Mouse (Mus musculus) stomach, embryonic 14.5 days (tissue): ENCODE data around the gene Slc30a4. TPM values are rescaled to one million over a fixed set of nuclear protein-coding genes. Genes with fewer than 3 reads are reported as not detected.
A peak's percentile ranks its signal among the peaks of the same experiment; 100 is the strongest.

ENCODE experiments used
- ATAC-seq: fragments of 200-750 bp; cut with Nextera tagmentation; 2 replicates; pipeline ENCODE4 v1.8.0; 2017; ENCODE audit warnings: low read depth, moderate TSS enrichment; ENCODE audit not compliant: insufficient number of reproducible peaks, insufficient read depth, low FRiP score
- H3K27ac ChIP-seq: fragments of 300-500 bp; sonication (generic); 2 replicates; pipeline ENCODE4 v1.5.1; 2014; ENCODE audit warnings: mild to moderate bottlenecking, low read length, moderate library complexity, mixed read lengths
- H3K27me3 ChIP-seq: fragments of 300-500 bp; sonication (generic); 2 replicates; pipeline ENCODE4 v1.6.1; 2014; ENCODE audit warnings: low read length, control low read depth, mixed read lengths; ENCODE audit not compliant: control insufficient read depth, insufficient read depth
- H3K36me3 ChIP-seq: fragments of 300-500 bp; sonication (generic); 2 replicates; pipeline ENCODE4 v1.6.1; 2014; ENCODE audit warnings: mild to moderate bottlenecking, control low read depth, low read length, moderate library complexity, mixed read lengths; ENCODE audit not compliant: control insufficient read depth, insufficient read depth
- H3K4me1 ChIP-seq: fragments of 300-500 bp; sonication (generic); 2 replicates; pipeline ENCODE4 v1.6.1; 2014; ENCODE audit warnings: low read length, control low read depth, mixed read lengths; ENCODE audit not compliant: control insufficient read depth, insufficient read depth
- H3K4me2 ChIP-seq: fragments of 300-500 bp; sonication (generic); replicated peaks from 2 replicates; pipeline ENCODE4 v1.6.1; 2014; ENCODE audit warnings: low read depth, low read length, control low read depth
- H3K4me3 ChIP-seq: fragments of 300-500 bp; sonication (generic); 2 replicates; pipeline ENCODE4 v1.5.1; 2014; ENCODE audit warnings: low read depth, low read length, control low read depth
- H3K9ac ChIP-seq: fragments of 300-500 bp; sonication (generic); replicated peaks from 2 replicates; pipeline ENCODE4 v1.6.1; 2014; ENCODE audit warnings: low read depth, mild to moderate bottlenecking, control low read depth, low read length, moderate library complexity, mixed read lengths
- H3K9me3 ChIP-seq: fragments of 300-500 bp; sonication (generic); 2 replicates; pipeline ENCODE4 v1.6.1; 2016; ENCODE audit warnings: low read depth, low read length, control low read depth; ENCODE audit not compliant: control insufficient read depth
- WGBS: fragments of 180-500 bp; shearing (Covaris S2); extraction: QIAGEN DNeasy Blood & Tissue Kit; methylation state at CpG from one replicate; pipeline ENCODE4 v1.1.7; 2014; 5-methylcytosine and 5-hydroxymethylcytosine counted together
- microRNA counts: library from miRNA; unstranded; fragments of <30 nt; microRNA quantifications from one replicate; lab custom pipeline; 2016
- microRNA-seq: library from miRNA; unstranded; fragments of <30 nt; microRNA quantifications from one replicate; pipeline ENCODE4, GENCODE M21; 2016
- polyA plus RNA-seq: library from polyadenylated mRNA; unstranded; fragments of >200 nt; fragmentation: Nextera tagmentation; extraction: Ambion mirVana; gene quantifications from 2 replicates; pipeline ENCODE4 v1.2.1, GENCODE M21; 2014

Slc30a4 gene
- polyA plus RNA-seq, 1 experiment from 2014 or later, result 13.4 TPM

GRCm38 (mm10) chr2:122638673-122639072 is 63.8 kb downstream of the Slc30a4 start:
- Histone ChIP-seq H3K4me1 (no peaks in the 10 kb centered on the region), H3K4me2 (no peak overlapping the region), H3K27me3 (no peaks in the 10 kb centered on the region), H3K27ac (no peak overlapping the region), H3K4me3 (no peak overlapping the region), H3K9ac (no peak overlapping the region), H3K36me3 (no peaks in the 10 kb centered on the region), H3K9me3 (no peaks in the 10 kb centered on the region)
- 37% methylated on average over 5 of the region's 5 CpGs for WGBS
- ATAC-seq, result no peak

- Histone ChIP-seq H3K36me3 (peaks cover 6% of the 10 kb centered on the region; the same call in 1 of the 2 replicates), H3K27ac (no peak overlapping the region), H3K4me3 (peak overlapping the region; percentile 20), H3K4me1 (no peaks in the 10 kb centered on the region), H3K9me3 (no peaks in the 10 kb centered on the region), H3K4me2 (peak overlapping the region; percentile 46), H3K27me3 (no peaks in the 10 kb centered on the region), H3K9ac (no peak overlapping the region)
- WGBS, result 31% methylated on average over 12 of the region's 12 CpGs
- no peak for ATAC-seq
Measured at GRCm38 (mm10) chr2:122638029-122638428, 64.4 kb downstream of the Slc30a4 start.

GRCm38 (mm10) chr2:122637526-122637997 is 64.9 kb downstream of the Slc30a4 start:
- H3K4me3 ChIP-seq, result peak overlapping the region; percentile 20
- peak; percentile 86 for ATAC-seq
- H3K4me2 ChIP-seq, result peak overlapping the region; percentile 46
- H3K27me3 ChIP-seq, result no peaks in the 10 kb centered on the region
- H3K9ac ChIP-seq, result no peak overlapping the region
- no peak overlapping the region for H3K27ac ChIP-seq
- H3K36me3 ChIP-seq, result peaks cover 9% of the 10 kb centered on the region; the same call in 1 of the 2 replicates
- H3K9me3 ChIP-seq, result no peaks in the 10 kb centered on the region
- H3K4me1 ChIP-seq, result no peaks in the 10 kb centered on the region
- WGBS, result 1% methylated on average over 36 of the region's 36 CpGs

- Histone ChIP-seq H3K36me3 (peaks cover 9% of the 10 kb centered on the region; the same call in 1 of the 2 replicates), H3K4me2 (peak within 1 kb of the TSS; percentile 46), H3K9ac (no peak within 1 kb of the TSS), H3K27ac (no peak within 1 kb of the TSS), H3K9me3 (no peaks in the 10 kb centered on the region), H3K27me3 (no peaks in the 10 kb centered on the region), H3K4me1 (peaks cover 4% of the 10 kb centered on the region; the same call in 1 of the 2 replicates), H3K4me3 (peak within 1 kb of the TSS; percentile 20)
- 53% methylated on average over 3 of the region's 3 CpGs for WGBS
- ATAC-seq, result no peak
Measured at GRCm38 (mm10) chr2:122636686-122637085, 65.8 kb downstream of the Slc30a4 start, which contains the start of gene AA467197. Gene AA467197 (plus strand): TSS chr2:122636986.

MicroRNAs encoded within 50 kb of the gene (microRNA counts, 519-probe panel; counts per million panel counts)
- not detected for microRNA mmu-miR-147 (lab: Ali Mortazavi, UCI)

Small RNA genes within 50 kb of the gene (microRNA-seq; reads per million reads assigned to microRNA genes)
- 22.4 reads per million, percentile 28 among the genes with 10 or more reads in this experiment for gene Mir147

Other genes starting within 250 kb of the Slc30a4 start
- gene Gm14085, start 217.7 kb downstream of the Slc30a4 start, polyA plus RNA-seq, result not detected in 2 replicates
- 11.2 and 12.9 TPM in 2 replicates for gene Gatm, start 91.4 kb downstream of the Slc30a4 start, polyA plus RNA-seq
- 5.5 and 6.8 TPM in 2 replicates for gene AA467197, start 65.7 kb downstream of the Slc30a4 start, polyA plus RNA-seq
- gene Bloc1s6, start 35.8 kb upstream of the Slc30a4 start, polyA plus RNA-seq, result 46.2 and 55.0 TPM in 2 replicates
- gene Sqor, start 62.6 kb upstream of the Slc30a4 start, polyA plus RNA-seq, result 22.5 and 23.7 TPM in 2 replicates